Mouse (Mus musculus) intestine, embryonic 15.5 days (tissue): ENCODE measurements at regions not wholly inside any gene's neighbourhood (a gene's known extent, or its start where the extent isn't known, plus 50 kb on each side); places are given as distances from the start of the nearest gene placed in this dataset.
A peak's percentile ranks its signal among the peaks of the same experiment; 100 is the strongest.

Experiments
- ATAC-seq: fragments of 200-750 bp; cut with Nextera tagmentation; 2 replicates; pipeline ENCODE4 v1.8.0; 2017; ENCODE audit warnings: moderate TSS enrichment, moderate library complexity
- H3K27ac ChIP-seq: fragments of 300-500 bp; sonication (generic); 2 replicates; pipeline ENCODE4 v1.5.1; 2015; ENCODE audit warnings: mild to moderate bottlenecking, inconsistent platforms
- H3K27me3 ChIP-seq: fragments of 300-500 bp; sonication (generic); replicated peaks from 2 replicates; pipeline ENCODE4 v1.6.1; 2015; ENCODE audit warnings: inconsistent platforms
- H3K36me3 ChIP-seq: fragments of 300-500 bp; sonication (generic); 2 replicates; pipeline ENCODE4 v1.6.1; 2015; ENCODE audit warnings: inconsistent platforms
- H3K4me1 ChIP-seq: fragments of 300-500 bp; sonication (generic); replicated peaks from 2 replicates; pipeline ENCODE4 v1.6.1; 2015; ENCODE audit warnings: inconsistent platforms
- H3K4me2 ChIP-seq: fragments of 300-500 bp; sonication (generic); replicated peaks from 2 replicates; pipeline ENCODE4 v1.6.1; 2015; ENCODE audit warnings: mild to moderate bottlenecking, inconsistent platforms
- H3K4me3 ChIP-seq: fragments of 300-500 bp; sonication (generic); replicated peaks from 2 replicates; pipeline ENCODE4 v1.5.1; 2015; ENCODE audit warnings: inconsistent platforms
- H3K9ac ChIP-seq: fragments of 300-500 bp; sonication (generic); 2 replicates; pipeline ENCODE4 v1.6.1; 2015; ENCODE audit warnings: inconsistent platforms
- H3K9me3 ChIP-seq: fragments of 300-500 bp; sonication (generic); 2 replicates; pipeline ENCODE4 v1.6.1; 2016; ENCODE audit warnings: inconsistent platforms
- WGBS: fragments of 180-500 bp; shearing (Covaris S2); methylation state at CpG from one replicate; pipeline ENCODE4 v1.1.7; 2015; 5-methylcytosine and 5-hydroxymethylcytosine counted together

DNA sequence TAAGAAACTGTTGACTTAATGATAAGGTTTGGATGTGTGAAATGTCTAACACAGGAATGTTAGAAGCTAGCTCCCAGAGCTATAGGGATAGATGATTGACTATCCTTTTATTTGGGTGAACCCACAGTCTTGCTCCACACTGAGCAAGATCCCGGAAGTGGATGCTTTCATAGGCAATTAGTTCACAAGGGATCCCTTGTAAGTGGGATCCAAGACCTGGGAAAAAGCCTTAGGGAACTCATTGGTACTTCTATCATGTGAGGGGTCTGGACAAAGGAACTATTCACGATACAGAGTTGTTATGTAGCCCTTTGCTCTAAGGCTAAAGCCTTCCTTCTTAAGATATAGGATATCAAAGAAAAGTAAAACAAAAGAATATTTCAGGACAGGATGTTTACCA lies 245.9 kb upstream of the Mon1b start:
- peak; percentile 34; the same call in 1 of the 2 replicates for ATAC-seq
- H3K4me3 ChIP-seq, result no peak overlapping the region
- H3K9ac ChIP-seq, result no peak overlapping the region
- no peak overlapping the region for H3K27ac ChIP-seq
- no peaks in the 10 kb centered on the region for H3K27me3 ChIP-seq
- WGBS, result 36% methylated on average over 2 of the region's 2 CpGs
- no peaks in the 10 kb centered on the region for H3K9me3 ChIP-seq
- no peak overlapping the region for H3K4me2 ChIP-seq
- no peaks in the 10 kb centered on the region for H3K4me1 ChIP-seq
- no peaks in the 10 kb centered on the region for H3K36me3 ChIP-seq

GRCm38 (mm10) chr8:113390038-113390437 lies 245.3 kb upstream of the Mon1b start:
- WGBS, result 34% methylated on average over 4 of the region's 4 CpGs
- no peak overlapping the region for H3K27ac ChIP-seq

DNA sequence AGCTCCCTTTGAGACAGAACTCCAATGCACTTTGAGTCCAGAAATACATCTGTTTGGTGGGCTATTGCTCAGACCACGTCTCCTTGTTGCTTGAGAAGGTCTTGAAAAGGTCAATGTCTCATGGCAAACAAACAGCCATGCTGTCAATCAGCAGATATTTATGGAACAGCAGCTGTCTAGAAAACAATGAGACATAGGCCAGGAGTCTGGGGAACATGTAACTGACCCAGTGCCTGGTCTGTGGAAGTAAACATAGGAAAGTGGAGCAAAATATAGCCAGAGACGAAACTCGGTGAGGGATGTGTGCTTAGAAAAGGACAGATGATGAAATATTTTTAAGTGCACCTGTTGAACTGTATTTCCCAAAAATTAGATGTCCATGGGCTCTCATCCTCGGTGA lies 241.1 kb upstream of the Mon1b start:
- H3K27ac ChIP-seq, result no peak overlapping the region
- no peak overlapping the region for H3K9ac ChIP-seq
- H3K36me3 ChIP-seq, result no peaks in the 10 kb centered on the region
- no peak overlapping the region for H3K4me2 ChIP-seq
- H3K27me3 ChIP-seq, result no peaks in the 10 kb centered on the region
- H3K4me3 ChIP-seq, result no peak overlapping the region
- 50% methylated on average over 4 of the region's 4 CpGs for WGBS
- no peak for ATAC-seq
- H3K9me3 ChIP-seq, result no peaks in the 10 kb centered on the region
- no peaks in the 10 kb centered on the region for H3K4me1 ChIP-seq

More at GRCm38 (mm10) chr8:113390038-113390437, 245.3 kb upstream of the Mon1b start:
- Histone ChIP-seq H3K36me3 (no peaks in the 10 kb centered on the region), H3K4me1 (no peaks in the 10 kb centered on the region), H3K4me2 (no peak overlapping the region), H3K9me3 (no peaks in the 10 kb centered on the region), H3K27me3 (no peaks in the 10 kb centered on the region), H3K9ac (no peak overlapping the region), H3K4me3 (no peak overlapping the region)
- ATAC-seq, result peak; percentile 88

- no peak for ATAC-seq
- WGBS, result 44% methylated on average over 4 of the region's 4 CpGs
- H3K27ac ChIP-seq, result no peak overlapping the region
- no peaks in the 10 kb centered on the region for H3K36me3 ChIP-seq
- no peak overlapping the region for H3K9ac ChIP-seq
- H3K27me3 ChIP-seq, result no peaks in the 10 kb centered on the region
- H3K4me2 ChIP-seq, result no peak overlapping the region
- H3K9me3 ChIP-seq, result no peaks in the 10 kb centered on the region
- H3K4me3 ChIP-seq, result no peak overlapping the region
- no peaks in the 10 kb centered on the region for H3K4me1 ChIP-seq
These were observed 230.2 kb upstream of the Mon1b start for GRCm38 (mm10) chr8:113405158-113405557.

DNA sequence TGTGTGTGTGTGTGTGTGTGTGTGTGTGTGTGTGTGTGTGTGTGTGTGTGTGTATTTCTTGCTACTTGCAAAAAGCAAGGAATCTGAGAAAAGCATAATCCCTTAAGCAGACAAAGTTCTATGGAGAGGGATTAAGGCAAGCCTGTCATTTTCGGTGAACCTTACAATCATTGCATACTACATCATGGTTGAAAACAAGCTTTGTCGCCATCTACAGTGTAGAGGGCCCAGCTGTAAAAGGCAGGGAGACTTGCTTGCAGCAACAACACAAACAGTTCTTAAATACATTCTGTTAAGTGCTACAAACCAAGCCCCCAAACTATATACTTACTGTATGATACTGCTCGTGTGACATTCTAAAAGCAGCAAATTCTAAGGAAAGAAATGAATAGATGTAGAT lies 216.0 kb upstream of the Mon1b start:
- H3K27ac ChIP-seq, result no peak overlapping the region
- no peak for ATAC-seq
- WGBS, result 74% methylated on average over 3 of the region's 3 CpGs
- no peak overlapping the region for H3K9ac ChIP-seq
- no peak overlapping the region for H3K4me2 ChIP-seq
- H3K4me1 ChIP-seq, result no peaks in the 10 kb centered on the region
- H3K36me3 ChIP-seq, result no peaks in the 10 kb centered on the region
- H3K27me3 ChIP-seq, result no peaks in the 10 kb centered on the region
- H3K9me3 ChIP-seq, result no peaks in the 10 kb centered on the region
- H3K4me3 ChIP-seq, result no peak overlapping the region

DNA sequence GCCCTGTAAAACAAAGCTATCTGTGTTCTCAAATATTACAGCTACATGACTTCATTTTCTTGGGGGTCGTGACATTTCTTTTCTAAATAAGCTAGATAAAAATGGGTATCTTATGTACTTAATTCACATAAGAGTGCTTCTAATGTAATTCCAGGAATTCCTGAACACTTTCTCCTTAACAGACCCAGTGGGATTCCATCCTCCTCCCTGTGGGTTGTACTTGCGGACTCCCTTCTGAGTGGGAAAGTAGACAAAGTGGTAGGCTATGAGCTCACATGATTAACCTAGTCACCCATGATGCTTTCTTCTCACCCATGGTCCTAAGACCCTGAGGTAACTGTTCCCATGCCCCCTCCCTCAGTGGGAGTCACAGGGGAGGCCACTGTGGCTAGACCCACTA lies 212.7 kb upstream of the Mon1b start:
- 80% methylated on average over 2 of the region's 2 CpGs for WGBS

GRCm38 (mm10) chr8:113439088-113439487 lies 196.3 kb upstream of the Mon1b start:
- no peak for ATAC-seq
- H3K4me3 ChIP-seq, result no peak overlapping the region
- 67% methylated on average over 7 of the region's 7 CpGs for WGBS
- H3K27ac ChIP-seq, result no peak overlapping the region
- no peak overlapping the region for H3K9ac ChIP-seq
- H3K27me3 ChIP-seq, result no peaks in the 10 kb centered on the region
- H3K4me2 ChIP-seq, result no peak overlapping the region
- no peaks in the 10 kb centered on the region for H3K36me3 ChIP-seq
- no peaks in the 10 kb centered on the region for H3K9me3 ChIP-seq
- no peaks in the 10 kb centered on the region for H3K4me1 ChIP-seq

More for the DNA sequence above, 212.7 kb upstream of the Mon1b start:
- Histone ChIP-seq H3K27me3 (no peaks in the 10 kb centered on the region), H3K4me1 (no peaks in the 10 kb centered on the region), H3K27ac (no peak overlapping the region), H3K4me2 (no peak overlapping the region), H3K9ac (no peak overlapping the region), H3K36me3 (no peaks in the 10 kb centered on the region), H3K4me3 (no peak overlapping the region), H3K9me3 (no peaks in the 10 kb centered on the region)
- no peak for ATAC-seq

DNA sequence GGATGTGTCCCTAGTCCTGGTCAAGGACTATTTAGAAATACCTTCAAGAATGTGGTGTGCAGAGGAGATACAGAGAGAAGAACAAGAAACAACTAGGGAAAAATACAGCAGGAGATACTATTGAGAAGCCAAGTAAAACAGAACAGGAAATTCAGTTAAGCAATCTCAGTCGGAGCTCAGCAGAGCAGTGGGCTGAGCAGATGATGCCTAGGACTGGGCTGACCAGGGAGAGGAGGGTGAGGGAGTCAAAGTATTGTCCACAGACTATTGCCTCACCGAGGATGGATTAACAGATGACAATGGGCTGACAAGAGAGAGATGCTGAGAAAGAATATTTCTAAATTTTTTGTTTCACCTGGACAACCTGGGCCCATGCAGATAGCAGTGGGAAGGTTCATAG lies 181.4 kb upstream of the Mon1b start:
- 89% methylated on average over 2 of the region's 2 CpGs for WGBS
- Histone ChIP-seq H3K4me3 (no peak overlapping the region), H3K9ac (no peak overlapping the region), H3K4me2 (no peak overlapping the region), H3K4me1 (no peaks in the 10 kb centered on the region), H3K27ac (no peak overlapping the region), H3K27me3 (no peaks in the 10 kb centered on the region), H3K36me3 (no peaks in the 10 kb centered on the region), H3K9me3 (no peaks in the 10 kb centered on the region)
- ATAC-seq, result no peak

- Histone ChIP-seq H3K9me3 (no peaks in the 10 kb centered on the region), H3K36me3 (no peaks in the 10 kb centered on the region), H3K4me2 (no peak overlapping the region), H3K4me3 (no peak overlapping the region), H3K27me3 (no peaks in the 10 kb centered on the region), H3K9ac (no peak overlapping the region), H3K4me1 (no peaks in the 10 kb centered on the region), H3K27ac (no peak overlapping the region)
- 77% methylated on average over 9 of the region's 9 CpGs for WGBS
- no peak for ATAC-seq
These were observed 170.8 kb upstream of the Mon1b start for GRCm38 (mm10) chr8:113464625-113465024.

DNA sequence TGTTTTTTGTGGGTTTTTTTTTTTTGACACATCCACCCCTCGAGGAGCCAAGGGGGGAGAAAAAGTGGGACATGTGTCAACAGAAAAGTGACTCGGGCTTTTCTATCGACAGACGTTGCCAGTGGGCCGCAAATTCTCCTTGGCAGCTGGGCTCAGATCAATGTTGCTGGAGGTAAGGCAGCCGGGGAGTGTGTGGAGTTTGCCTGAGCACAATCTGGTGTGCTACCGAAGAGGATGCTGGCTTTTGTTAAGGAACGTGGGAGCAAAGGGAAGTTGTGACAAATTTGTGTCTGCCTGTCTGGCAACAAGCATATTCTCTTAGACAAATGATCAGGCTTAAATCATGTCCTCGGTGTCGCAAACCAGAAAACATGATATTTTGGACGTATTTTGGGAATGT lies 170.2 kb upstream of the Mon1b start:
- Histone ChIP-seq H3K27me3 (no peaks in the 10 kb centered on the region), H3K4me3 (no peak overlapping the region), H3K36me3 (no peaks in the 10 kb centered on the region), H3K27ac (no peak overlapping the region), H3K9ac (no peak overlapping the region), H3K4me1 (no peaks in the 10 kb centered on the region), H3K4me2 (no peak overlapping the region), H3K9me3 (no peaks in the 10 kb centered on the region)
- WGBS, result 51% methylated on average over 11 of the region's 11 CpGs
- ATAC-seq, result no peak

GRCm38 (mm10) chr8:113466683-113467082 lies 168.7 kb upstream of the Mon1b start:
- H3K27me3 ChIP-seq, result no peaks in the 10 kb centered on the region
- no peak for ATAC-seq
- H3K4me1 ChIP-seq, result no peaks in the 10 kb centered on the region
- H3K9ac ChIP-seq, result no peak overlapping the region
- no peak overlapping the region for H3K4me3 ChIP-seq
- H3K9me3 ChIP-seq, result no peaks in the 10 kb centered on the region
- no peak overlapping the region for H3K4me2 ChIP-seq
- H3K36me3 ChIP-seq, result no peaks in the 10 kb centered on the region
- H3K27ac ChIP-seq, result no peak overlapping the region
- WGBS, result 82% methylated on average over 9 of the region's 9 CpGs

- no peak overlapping the region for H3K4me3 ChIP-seq
- WGBS, result 79% methylated on average over 2 of the region's 2 CpGs
- H3K4me1 ChIP-seq, result no peaks in the 10 kb centered on the region
- no peaks in the 10 kb centered on the region for H3K9me3 ChIP-seq
- ATAC-seq, result no peak
- H3K9ac ChIP-seq, result no peak overlapping the region
- no peaks in the 10 kb centered on the region for H3K27me3 ChIP-seq
- no peak overlapping the region for H3K4me2 ChIP-seq
- no peaks in the 10 kb centered on the region for H3K36me3 ChIP-seq
- H3K27ac ChIP-seq, result no peak overlapping the region
These were observed 145.8 kb upstream of the Mon1b start for GRCm38 (mm10) chr8:113489436-113490107.

DNA sequence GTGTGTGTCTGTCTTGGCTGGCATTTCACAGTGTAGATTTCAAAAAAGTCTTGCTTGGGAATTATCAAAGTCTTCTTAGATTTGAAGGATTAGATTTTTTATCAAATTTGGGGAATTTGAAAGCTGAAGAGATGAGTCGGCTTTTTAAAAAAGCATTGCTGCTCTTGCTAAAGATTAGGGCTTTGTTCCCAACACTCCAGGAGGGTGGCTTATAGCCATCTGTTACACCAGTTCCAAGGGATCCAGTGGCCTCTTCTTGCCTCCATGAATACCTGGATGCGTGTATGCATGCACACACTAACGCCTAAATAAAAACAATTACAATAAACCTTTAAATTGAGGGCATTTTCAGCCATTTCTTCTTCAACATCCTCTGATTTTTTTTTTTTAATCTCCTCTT lies 144.5 kb upstream of the Mon1b start:
- Histone ChIP-seq H3K9me3 (no peaks in the 10 kb centered on the region), H3K4me2 (no peak overlapping the region), H3K27me3 (no peaks in the 10 kb centered on the region), H3K27ac (no peak overlapping the region), H3K4me1 (no peaks in the 10 kb centered on the region), H3K4me3 (no peak overlapping the region), H3K36me3 (no peaks in the 10 kb centered on the region), H3K9ac (no peak overlapping the region)
- ATAC-seq, result no peak
- 91% methylated on average over 3 of the region's 3 CpGs for WGBS
